Mouse (Mus musculus): ENCODE measurements at regions not wholly inside any gene's neighbourhood (a gene's known extent, or its start where the extent isn't known, plus 50 kb on each side); places are given as distances from the start of the nearest gene placed in this dataset.

DNA sequence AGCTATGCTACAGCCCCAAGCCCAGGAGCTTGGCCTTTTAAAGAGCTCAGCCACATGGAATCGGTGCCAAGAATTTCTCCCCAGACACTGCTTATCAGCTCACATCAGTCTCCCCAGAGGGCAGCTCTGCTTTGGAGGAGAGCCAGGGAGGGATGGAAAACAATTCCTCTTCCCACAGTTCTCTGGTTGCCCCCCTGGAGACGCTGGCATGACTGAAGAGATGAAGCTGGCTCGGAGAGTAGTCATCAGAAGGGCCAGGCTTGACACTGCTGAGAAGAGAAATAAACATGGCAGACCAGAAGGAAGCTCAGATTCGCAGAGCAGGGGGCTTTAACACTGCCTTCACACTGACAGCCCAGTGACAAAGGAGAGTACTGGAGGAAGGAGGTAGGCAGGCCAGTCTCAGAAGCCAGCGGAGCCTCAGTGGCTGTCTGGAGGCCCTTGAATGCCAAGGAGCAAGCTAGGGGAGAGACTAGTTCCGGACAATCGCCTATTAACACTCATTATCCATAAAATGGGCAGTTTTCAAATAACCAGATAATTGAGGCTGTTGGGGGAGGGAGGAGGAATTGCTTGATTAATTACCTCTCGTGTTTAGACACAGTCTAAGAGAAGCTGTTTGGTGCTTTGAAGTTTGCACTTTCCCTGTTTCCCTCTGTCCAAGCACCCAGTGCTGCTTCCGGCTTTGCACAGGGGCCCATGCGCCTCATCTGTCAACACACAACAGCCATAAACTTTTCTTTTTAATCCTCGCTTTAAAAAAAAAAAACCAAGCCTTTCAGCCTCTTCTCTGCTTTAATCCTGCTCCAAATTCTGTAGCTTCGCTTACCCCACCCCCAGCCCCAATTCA lies 148.3 kb downstream of the Ddx1 start:
- DNase-seq (ENCODE audit: low spot score in 2 of 2) = peak in 1 of 2 experiments; percentile 43

GRCm38 (mm10) chr12:13094111-13094851 lies 152.6 kb upstream of the Mycn start:
- peak in 1 of 2 experiments; percentile 34 for DNase-seq (ENCODE audit: low spot score in 2 of 2)

DNA sequence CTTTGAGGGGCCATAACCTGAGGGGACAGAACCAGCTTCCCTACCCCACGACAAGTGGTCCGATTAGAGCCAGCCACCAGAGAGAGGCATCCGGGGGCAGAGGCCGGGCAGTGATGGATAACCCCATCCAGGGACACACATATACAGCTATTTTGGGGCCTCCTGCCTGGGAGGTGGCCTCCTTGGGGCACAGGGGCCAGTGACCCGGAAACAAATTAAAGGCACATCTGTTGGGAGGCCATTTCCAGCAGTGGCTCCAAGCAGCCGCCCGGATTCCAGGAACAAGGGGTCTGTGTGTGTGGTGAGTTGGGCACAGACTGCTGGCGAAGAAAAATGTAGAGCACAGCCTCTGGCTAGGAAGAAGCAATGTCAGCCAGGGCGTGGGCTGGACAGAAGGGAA lies 144.2 kb upstream of the Mycn start:
- no peak for DNase-seq (ENCODE audit: low spot score in 2 of 2)

DNA sequence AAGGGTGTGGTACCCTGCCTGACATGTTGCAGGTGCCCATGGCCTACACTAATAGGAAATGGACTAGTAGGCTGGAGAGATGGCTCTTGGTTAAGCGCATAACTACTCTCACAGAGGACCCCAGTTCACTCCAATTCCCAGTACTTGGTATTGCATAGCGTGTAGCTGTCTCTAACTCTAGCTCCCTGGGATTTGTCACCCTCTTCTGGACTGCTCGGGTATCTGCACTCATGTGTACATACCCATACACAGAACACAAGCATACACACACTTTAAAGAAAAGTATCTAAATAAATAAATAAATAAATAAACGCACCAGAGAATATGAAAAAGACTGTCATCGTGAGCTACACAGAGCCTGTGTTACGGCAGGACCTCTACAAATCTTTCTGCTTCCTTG lies 143.8 kb upstream of the Mycn start:
- DNase-seq (ENCODE audit: low spot score in 2 of 2) = no peak

GRCm38 (mm10) chr12:13083337-13084054 lies 141.8 kb upstream of the Mycn start:
- DNase-seq (ENCODE audit: low spot score in 2 of 2) = peak; percentile 78 to 82

GRCm38 (mm10) chr12:13080791-13081190 lies 139.1 kb upstream of the Mycn start:
- no peak for DNase-seq (ENCODE audit: low spot score in 2 of 2)

- DNase-seq (ENCODE audit: low spot score in 2 of 2) = no peak
Measured at GRCm38 (mm10) chr12:13079832-13080231, 138.1 kb upstream of the Mycn start.

GRCm38 (mm10) chr12:13077689-13078088 lies 136.0 kb upstream of the Mycn start:
- no peak for DNase-seq (ENCODE audit: low spot score in 2 of 2)

GRCm38 (mm10) chr12:13076699-13077287 lies 135.1 kb upstream of the Mycn start:
- no peak for DNase-seq (ENCODE audit: low spot score in 2 of 2)

- no peak for DNase-seq (ENCODE audit: low spot score in 2 of 2)
Measured at GRCm38 (mm10) chr12:13073126-13073886, 131.6 kb upstream of the Mycn start.

DNA sequence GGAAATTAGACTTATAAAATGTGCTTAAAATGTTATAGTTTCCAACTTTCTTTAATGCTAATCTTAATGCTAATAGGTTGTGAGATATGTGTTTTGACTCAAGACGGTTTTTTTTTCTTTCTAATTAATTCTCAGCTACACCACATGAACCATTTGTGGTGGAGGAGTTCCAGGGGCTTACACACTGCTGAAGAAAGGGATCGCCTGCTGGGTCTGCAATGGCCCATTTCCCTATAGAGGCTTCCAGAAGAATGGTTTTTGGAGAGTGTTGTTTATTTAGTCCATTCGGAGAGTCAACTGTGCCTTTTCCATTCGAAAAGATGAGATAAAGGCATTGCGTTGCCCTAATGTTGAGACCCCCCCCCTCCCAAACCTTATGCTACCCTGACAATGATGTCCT lies 125.6 kb upstream of the Mycn start:
- no peak for DNase-seq (ENCODE audit: low spot score in 2 of 2)

GRCm38 (mm10) chr12:13066604-13067181 lies 125.0 kb upstream of the Mycn start:
- no peak for DNase-seq (ENCODE audit: low spot score in 2 of 2)

- no peak for DNase-seq (ENCODE audit: low spot score in 2 of 2)
Measured at GRCm38 (mm10) chr12:13059473-13059872, 117.8 kb upstream of the Mycn start.

DNA sequence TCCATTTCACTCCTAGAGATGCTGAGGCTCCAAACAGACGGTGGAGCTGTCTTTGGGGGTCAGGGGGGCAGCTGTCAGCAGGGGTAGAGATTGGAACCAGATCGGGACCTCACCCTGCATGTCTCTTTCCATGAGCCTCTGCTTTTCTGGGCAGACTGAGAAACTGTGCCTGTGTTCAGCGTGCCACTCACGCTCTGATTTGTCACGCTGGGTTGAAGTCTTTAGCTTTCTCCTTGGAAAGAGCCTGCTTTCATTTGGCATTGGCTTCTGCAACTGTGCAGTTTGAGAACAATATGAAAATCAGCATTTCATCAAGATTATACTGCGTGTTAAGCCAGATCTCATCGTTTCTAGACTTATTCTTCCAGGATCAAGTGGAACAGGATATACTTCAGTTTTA lies 114.5 kb upstream of the Mycn start:
- DNase-seq (ENCODE audit: low spot score in 2 of 2) = no peak

DNA sequence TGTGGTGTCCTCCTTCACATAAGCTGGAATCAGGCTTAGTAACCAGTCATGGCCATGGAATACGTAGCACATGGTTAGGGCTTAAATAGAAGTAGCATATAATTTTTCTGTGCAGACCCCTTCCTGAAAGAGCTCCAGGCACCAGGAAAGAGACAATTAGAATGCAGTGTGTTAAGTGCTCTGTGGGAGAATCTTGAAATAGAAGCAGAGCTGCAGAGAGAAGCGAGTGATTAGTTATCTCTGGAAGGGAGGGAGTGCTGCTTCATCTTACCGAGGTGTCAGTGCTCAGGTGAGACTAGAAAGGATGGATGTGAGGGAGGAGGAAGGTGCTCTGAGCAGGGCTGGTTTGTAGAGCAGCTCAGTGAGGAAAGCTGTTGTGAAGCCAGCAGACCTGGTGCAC lies 112.9 kb upstream of the Mycn start:
- DNase-seq (ENCODE audit: low spot score in 2 of 2) = peak; percentile 41 to 61

GRCm38 (mm10) chr12:13053746-13054145 lies 112.0 kb upstream of the Mycn start:
- peak; percentile 44 to 62 for DNase-seq (ENCODE audit: low spot score in 2 of 2)

DNA sequence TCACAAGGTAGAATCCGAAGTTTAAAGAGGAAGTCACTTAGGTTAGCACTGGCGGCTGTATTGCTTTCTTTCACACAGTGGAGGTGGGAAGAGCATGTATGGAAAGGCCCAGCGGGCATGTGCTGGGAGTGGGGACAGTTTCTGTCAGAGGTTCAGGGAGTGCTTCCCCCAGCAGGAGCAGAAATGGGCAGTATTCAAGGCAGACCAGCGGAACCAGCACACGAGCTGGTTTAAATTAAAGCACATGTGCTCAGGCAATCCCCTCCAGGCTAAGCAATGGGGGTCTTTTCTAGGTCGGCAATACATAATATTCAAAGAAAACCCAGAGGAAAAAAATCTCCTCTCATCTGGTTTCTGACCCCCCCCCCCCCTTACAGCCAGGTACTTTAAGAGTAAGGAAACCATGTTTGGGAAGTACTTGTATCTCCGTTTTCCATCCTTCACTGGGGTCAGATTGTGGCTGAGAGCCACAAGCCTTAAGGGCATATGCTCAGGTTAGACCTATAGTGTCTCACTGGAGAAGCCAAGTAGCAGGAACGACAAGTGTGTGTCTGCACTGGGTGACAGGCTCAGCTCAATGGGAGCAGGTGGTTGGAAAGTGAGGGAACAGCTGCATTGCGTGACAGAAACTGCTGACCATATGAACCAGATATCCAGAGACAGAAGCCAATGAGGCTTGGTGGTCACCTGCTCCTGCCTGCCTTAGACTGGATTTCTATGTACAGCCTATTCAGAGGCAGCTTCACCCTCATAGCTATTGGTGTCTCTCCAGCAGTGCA lies 111.3 kb upstream of the Mycn start:
- no peak for DNase-seq (ENCODE audit: low spot score in 2 of 2)

GRCm38 (mm10) chr12:13052164-13052563 lies 110.5 kb upstream of the Mycn start:
- no peak for DNase-seq (ENCODE audit: low spot score in 2 of 2)

DNA sequence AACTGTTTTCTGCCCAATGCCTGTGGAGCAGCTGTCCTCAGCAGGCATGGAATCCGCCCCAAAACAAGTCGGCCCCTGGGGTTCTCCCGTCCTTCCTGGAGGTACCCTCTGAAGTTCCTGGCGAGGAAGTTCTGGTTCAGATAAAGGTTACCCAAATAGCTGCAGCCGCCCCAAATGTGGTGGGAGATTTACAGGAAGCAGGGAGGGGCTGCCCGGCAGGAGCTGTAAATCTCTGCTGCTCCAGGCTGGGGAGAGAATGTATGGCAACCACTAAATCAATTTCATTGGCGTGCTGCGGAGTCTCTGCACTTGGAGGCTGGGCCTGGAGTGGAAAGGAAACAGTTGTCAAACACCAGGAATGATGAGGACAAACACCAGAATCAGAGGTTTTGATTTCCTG lies 107.9 kb upstream of the Mycn start:
- DNase-seq (ENCODE audit: low spot score in 2 of 2) = no peak

- no peak for DNase-seq (ENCODE audit: low spot score in 2 of 2)
Measured at GRCm38 (mm10) chr12:13048168-13048727, 106.5 kb upstream of the Mycn start.
